Mouse (Mus musculus) heart, postnatal 0 days (tissue): Measurements from ENCODE around the gene Slc24a4.

Source experiments
- CTCF ChIP-seq: IDR thresholded peaks from 2 replicates; pipeline ENCODE4 v1.5.1; 2016; ENCODE audit warnings: antibody characterized with exemption, control low read depth, low read depth
- EP300 ChIP-seq: IDR thresholded peaks from 2 replicates; pipeline ENCODE4 v1.6.1; 2016; ENCODE audit warnings: antibody characterized with exemption, low read depth

GRCm38 (mm10) chr12:102301585-102301984 is 173.1 kb downstream of the Slc24a4 start:
- TF ChIP-seq CTCF (no peak), EP300 (no peak)
